Mouse (Mus musculus) erythroblast, embryonic 14.5 days (primary cell): ENCODE data around the gene Fam83g.
"Not testable (repeated sequence)": the region's sequence is repeated elsewhere in the genome, so short reads cannot be mapped to it uniquely, and the experiment has no call there.

Source experiments
- GATA1 ChIP-seq: IDR thresholded peaks from 2 replicates; pipeline ENCODE4 v1.6.1; 2012; ENCODE audit warnings: low read length, inconsistent platforms, mixed read lengths
- TAL1 ChIP-seq: IDR thresholded peaks from 3 replicates; pipeline ENCODE4 v1.6.1; 2012; ENCODE audit warnings: low read length, inconsistent platforms, mixed read lengths

DNA sequence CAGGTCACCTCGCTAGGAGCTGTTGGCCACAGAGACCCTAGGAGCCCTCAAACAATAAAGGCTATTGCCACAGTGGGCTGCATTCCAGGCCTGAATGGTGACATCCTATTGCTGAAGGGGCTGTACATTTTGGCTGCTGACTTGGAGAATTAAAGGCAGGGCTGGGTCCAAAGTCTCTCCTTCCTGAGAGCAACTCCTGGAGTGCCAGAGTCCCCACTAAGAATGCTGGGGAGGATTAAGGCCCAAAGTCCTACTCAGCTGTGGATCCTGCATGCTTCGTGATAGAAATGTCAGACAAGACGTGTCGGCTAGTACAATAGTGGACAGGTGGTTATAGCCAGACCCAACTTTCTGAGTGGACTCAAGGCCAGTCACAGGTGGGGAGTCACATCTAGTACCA lies 47.6 kb upstream of the Fam83g start:
- not testable (repeated sequence) for TF ChIP-seq TAL1, GATA1
